Mouse (Mus musculus) layer of hippocampus, postnatal 36 days (tissue): ENCODE data around the gene Hectd4. TPM values are rescaled to one million over a fixed set of nuclear protein-coding genes. Genes with fewer than 3 reads are reported as not detected.
"Not testable (repeated sequence)": the region's sequence is repeated elsewhere in the genome, so short reads cannot be mapped to it uniquely, and the experiment has no call there.

Experiments
- DNase-seq, 2 experiments: peaks; one replicate each; pipeline ENCODE4 v3.0.0; 2022
- total RNA-seq, 2 experiments: library from RNA; stranded (reverse); gene quantifications; 2 replicates each; pipeline ENCODE4 v1.2.3; 2021

Gene Hectd4
- total RNA-seq, 2 experiments from 2014 or later = 172 to 181 TPM

DNA sequence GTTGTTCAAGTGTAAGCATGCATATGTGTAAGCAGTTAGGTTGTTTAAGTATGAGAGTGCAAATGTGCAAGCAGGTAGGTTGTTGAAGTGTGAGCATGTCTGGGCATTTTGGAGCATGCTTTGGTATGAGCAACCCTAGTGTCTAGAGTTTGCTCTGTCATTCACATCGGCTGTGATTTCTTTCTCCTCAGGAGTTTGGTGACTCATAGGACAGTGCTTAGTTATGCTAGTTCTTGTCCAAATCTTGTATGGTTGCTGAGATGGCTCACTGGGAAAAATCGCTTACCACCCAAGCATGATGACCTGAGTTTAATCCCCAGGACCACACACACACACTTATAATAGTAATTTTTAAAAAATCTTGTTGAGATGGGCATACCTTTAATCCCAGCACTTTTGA is 67.2 kb downstream of the Hectd4 start:
- no peak for DNase-seq

DNA sequence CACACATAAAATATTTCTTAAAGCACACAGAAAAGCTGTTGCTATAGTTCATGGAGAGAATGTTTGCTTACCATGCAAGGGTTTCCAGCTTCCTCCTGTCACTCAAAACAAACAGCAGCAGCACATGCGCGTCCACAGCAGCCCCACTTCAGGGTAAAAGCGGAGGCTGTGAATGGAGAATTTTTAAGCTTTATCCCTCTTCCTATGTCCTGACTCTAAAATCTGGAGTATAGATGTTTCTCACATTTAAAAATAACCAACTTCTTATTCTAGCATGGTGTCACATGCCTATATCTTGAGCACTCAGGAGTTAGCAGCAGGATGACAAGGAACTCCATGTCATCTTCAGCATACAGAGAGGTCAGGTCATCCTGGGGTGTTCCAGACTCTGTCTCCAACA is 70.3 kb downstream of the Hectd4 start:
- no peak for DNase-seq

DNA sequence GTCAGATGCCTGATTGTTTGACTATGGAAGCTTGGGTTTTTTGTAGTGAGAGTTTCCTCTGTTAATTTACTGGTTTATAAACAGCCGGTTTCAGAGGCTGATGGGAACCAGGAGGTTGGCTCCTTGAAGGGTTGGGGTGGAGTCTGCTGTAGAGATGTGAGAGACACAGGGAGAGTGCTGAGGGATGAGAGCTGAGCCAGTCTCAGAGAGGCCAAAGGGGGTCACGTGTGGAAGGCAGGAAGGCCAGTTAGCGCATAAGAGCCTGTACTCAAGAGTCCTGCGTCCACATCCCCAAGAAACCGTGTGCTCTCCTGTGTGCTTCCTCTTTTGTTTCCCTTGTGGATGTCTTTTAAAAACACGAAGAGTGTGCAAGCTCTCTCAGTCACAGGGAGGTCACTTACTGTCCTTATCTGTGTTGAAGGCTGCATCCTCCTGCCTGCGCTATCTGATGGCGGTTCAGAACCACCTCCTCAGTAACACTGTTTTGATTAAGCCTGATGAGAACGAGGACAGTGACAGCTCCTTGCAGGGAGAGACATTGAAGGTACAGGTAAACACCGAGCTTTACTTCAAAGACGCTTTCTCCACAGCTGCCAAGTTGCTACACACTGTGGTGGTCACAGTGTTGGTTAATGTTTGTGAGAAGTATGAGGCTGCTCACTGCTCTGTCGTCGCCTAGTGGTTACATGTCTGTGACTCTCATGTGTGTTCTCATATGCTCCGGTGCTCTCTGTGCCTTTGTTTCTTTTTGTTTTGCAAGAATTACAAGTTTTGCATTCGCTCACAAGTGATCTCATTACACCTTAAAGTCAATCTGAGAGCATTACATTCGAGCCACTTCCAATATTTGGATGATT is 72.5 kb downstream of the Hectd4 start:
- DNase-seq = no peak

DNA sequence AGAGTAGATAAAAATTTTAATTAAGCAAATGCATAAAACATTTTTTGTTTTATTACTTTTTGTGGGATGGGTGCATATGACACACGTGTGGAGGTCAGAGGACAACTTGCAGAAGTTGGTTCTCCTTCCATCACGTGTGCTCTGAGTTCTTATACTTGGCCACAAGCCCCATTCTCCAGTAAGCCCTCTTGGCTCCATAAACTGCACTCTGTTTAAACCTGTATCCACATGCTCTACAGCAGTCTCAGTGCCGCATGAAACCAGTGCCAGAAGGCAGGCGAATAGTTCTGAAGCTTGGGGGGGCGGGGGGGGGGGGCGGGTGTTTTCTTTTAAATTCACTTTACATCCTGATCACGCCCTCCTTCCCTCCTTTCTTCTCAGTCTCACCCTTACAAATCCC is 85.0 kb downstream of the Hectd4 start:
- DNase-seq = no peak

DNA sequence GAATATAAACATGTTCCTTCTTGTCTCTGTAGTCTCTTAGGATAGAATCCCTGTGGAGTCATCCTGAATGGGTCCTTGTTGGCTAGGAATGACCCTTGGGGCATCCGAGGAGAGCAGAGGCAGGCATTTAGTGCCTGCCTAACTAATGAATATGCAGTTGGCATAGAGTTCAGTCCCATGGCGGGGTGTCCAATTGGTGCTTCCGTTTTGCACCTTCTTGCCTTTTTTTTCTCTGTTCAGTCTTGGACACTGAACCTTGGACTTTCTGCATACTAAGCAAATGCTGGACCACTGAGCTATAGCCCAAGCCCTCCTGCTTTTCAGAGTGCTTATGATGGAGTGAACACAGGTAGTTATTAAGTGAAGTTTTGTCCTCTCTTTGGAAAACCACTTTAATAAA is 87.6 kb downstream of the Hectd4 start:
- no peak for DNase-seq

DNA sequence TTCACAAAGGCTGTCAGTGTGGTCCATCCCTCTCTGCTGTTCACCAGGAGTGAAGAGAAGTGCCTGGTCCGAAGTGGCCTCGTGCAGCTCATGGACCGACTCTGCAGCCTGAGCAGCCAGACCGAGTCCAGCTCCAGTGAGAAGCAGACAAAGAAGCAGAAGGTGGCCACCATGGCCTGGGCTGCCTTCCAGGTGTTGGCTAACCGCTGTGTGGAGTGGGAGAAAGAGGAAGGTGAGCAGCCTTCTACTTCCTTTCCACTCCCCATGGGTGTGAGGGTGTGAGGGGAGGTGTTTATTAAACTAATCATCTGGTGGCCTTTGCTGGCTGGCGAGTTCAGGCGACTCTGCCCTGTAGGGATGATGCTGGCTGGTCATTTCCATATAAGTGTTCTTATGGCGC is 91.6 kb downstream of the Hectd4 start:
- DNase-seq = no peak

DNA sequence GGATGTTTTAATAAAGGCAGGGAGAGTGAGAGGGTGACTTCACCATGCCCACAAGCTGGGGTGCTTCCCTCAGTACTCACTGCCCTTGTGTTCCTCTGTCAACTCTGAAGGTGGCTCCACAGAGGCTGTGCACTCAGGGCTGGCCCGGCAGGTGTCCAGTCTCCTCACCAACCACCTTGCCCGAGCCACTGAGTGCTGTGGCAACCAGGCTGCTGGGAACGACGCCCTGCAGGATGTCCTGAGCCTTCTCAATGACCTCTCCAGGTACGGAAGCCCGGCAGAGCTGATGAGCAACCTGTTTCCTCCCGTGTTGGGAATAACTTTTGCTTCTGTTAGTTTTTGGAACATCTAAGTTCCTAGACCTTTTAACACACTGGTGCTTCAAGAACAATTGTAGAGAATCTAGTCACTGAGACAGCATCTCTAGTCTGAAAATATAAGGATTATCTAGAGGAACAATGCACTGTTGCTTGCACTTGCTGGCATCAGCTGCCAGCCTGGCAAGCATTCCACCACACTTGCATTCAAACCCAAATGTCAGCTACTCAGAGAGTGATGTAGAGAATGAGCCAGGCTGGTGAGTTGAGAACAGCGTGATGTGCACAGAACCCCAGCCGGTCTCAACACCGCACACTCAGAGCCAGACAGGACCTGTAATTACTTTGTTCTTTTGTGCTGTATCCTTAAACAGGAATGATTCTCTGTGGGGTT is 93.9 kb downstream of the Hectd4 start:
- DNase-seq = peak; percentile 59 to 68

DNA sequence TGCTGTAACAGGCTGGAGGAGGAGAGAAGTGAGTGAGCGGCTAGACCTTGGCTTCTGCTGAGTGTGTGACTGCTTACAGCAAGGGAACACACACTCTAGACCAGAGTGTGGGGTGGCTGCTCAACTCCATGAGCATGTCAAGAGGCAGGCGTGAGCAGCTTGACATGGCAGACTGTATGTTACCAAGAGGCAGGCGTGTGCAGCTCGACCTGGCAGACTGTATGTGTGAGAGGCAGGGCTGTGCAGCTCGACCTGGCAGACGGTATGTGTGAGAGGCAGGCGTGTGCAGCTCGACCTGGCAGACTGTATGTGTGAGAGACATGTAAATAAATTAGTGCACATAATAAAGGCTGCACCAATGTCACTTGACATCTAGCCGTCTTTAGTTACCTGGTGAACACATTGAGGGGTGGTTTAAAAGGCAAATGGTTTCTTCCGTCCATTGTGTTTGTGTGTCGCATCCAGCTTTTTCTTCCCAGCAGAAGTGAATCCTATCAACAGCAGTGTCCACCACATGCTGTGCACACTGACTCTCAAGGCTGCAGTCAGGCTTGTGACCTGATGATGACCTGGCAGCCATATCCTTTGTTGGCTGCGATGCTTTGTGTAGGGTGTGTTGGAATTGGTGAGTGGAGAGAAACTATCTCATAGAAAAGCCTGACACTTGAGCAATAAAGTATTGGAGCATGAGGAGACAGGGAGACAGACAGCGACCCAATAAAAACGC is 106.2 kb downstream of the Hectd4 start:
- no peak for DNase-seq

DNA sequence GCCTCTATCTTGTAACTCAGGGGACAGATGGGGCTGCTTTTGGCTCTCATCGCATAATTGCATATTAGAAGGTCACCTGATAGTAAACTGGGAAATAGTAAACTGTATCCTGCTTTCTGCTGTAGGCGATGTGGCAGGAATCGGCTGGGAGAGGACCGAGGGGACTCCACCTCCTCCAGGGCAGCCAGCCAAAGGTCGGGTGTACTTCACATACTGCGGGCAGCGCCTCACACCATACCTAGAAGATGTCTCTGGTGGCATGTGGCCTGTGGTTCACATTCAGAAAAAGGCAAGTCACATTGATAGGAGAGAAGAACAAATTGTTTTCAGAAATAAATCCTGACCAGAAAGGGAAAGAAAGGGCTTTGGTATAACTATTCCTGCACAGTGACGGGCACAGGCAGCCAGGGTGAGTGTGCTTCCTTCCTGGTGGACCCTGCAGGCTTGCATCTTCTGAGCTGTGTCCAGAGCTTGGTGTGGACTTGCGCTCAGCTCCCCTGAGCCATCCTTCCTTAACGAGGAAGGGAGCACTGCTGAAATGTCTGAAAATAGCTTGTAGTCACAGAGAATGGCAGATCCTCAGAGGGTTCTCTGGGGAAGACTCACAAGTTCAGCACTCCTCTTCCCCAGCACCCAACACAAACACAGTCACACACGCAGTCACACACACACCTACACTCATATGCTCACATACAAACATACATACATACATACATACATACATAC is 109.5 kb downstream of the Hectd4 start:
- no peak for DNase-seq

DNA sequence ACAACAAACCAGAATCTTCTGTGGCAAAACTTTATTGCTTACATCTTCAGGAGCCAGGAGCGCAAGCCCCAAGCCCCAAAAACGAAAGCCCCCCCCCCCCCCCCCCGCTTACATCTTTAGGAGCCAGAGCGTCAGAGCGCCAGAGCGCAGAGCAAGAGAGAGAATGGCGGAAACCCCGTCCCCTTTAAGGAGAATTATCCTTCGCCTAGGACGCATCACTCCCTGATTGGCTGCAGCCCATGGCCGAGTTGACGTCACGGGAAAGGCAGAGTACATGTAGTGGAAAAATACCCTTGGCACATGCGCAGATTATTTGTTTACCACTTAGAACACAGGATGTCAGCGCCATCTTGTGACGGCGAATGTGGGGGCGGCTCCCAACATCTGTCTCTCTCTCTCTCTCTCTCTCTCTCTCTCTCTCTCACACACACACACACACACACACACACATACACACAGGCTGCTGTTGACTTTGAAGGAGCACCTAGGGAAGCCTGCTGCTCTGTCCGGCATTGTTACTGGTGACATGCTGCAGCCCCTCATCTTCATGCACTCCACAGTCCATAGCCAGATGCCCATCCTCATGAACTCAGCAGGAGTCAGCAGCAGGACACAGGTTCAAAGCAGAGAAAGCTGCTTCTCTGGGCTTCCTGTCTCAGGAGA is 110.3 kb downstream of the Hectd4 start:
- not testable (repeated sequence) for DNase-seq

DNA sequence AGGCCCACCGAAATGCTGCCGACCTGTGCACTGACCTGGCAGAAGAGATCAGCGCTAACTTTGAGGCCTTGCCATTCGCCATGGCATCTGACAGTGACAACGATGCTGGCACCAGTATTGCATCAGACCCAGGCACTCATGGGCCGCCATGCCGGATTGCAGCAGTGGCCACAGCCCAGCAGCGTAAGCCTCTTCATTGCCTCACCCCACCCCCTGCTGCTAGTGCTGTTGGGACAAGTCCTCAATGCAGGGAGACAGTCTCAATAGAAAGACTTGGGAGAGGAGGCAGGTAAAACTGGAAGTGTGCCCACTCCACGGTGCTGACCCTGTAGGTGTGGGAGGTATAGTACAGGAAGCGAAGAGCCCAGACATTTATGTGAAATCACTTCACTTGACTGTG is 111.7 kb downstream of the Hectd4 start:
- no peak for DNase-seq

DNA sequence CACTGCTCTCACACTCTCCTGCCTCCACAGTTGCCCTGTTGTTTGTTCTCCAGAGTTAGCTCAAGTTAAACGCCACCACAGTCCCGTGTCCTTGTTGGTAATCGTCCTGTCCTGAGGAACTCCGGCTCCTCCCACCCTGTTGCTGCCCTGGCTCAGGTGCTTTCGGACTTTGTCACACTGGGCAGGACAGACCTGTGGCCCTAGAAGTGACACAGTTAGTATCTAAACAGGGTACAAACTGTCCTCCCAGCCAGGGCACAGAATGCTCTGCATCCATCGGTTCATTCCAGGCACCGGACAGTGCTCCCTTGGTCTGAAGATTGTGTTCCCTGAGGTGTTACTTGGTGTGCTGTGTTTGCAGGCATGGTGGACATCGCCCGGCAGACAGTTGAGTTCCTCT is 114.0 kb downstream of the Hectd4 start:
- DNase-seq = no peak

DNA sequence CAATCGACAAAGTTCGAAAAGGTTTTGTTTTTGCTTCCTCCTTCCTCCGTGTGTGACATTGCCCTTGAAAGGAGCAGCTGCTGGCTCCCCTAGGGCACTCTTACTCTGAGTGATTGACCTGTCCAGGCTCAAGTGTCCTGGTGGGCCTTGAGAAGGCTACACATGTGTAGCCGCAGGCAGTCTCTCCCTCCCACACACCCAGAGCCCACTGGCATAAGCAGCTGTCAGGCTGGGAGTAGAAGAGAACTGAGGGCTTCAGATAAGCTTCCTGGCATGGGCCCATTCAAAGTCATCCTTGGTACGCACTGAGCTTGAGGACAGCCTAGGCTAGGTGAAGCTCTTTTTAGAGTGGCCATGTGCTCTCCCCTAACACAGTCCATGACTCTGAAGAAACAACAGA is 114.4 kb downstream of the Hectd4 start:
- no peak for DNase-seq

DNA sequence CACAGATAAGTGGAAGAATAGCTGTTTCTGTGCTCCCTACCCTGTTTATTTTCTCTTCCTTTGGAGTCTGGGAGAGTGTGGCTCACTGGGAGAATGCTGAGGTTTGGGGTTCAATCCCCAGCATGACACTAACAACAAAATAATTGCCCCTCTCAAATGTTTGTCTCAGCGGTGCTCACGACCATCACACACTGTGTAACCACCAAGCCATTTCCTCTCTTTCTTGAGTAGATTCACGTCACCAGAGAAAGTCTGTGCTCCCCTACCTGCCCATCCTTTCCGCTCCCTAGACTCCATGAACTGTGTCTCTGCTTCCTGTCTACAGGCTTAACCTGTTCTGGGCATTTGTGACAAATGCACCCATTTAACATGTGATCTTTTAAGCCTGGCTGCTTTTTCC is 115.4 kb downstream of the Hectd4 start:
- DNase-seq = no peak

DNA sequence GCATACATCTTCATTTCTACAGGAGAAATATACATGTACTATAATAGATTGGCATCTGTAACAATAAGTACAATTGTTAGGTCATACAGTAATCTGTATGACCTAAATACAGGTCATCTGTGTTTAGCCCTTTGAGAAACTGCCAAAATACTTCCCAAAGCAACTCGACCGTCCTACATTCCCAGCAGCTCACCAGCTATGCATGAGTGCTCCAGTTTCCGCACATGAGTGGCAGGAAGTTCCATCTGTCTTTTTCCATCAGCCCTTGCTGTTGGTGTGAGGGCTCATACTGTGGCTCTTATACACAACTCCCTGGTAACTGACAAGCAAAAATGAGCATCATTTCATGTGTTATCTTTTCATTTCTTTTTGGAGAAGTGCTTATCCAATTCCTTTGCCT is 116.0 kb downstream of the Hectd4 start:
- DNase-seq = no peak

DNA sequence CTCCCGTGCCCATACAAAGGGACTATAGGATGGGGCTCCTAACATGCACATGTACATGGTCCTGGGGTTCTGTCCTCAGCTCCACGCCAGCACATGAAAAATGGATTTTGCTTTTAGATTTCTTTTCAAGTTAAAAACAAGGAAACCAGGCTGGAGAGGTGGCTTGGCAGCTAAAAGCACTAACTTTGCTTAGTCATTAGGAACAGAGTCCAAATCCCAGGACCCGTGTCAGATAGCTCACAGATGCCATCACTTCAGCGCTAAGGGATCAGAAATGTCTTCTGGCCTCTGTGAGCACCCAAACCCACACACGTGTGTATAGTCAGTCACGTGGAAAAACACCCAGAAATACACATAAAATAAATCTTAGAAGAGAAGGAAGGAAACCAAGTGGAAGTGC is 116.8 kb downstream of the Hectd4 start:
- no peak for DNase-seq

DNA sequence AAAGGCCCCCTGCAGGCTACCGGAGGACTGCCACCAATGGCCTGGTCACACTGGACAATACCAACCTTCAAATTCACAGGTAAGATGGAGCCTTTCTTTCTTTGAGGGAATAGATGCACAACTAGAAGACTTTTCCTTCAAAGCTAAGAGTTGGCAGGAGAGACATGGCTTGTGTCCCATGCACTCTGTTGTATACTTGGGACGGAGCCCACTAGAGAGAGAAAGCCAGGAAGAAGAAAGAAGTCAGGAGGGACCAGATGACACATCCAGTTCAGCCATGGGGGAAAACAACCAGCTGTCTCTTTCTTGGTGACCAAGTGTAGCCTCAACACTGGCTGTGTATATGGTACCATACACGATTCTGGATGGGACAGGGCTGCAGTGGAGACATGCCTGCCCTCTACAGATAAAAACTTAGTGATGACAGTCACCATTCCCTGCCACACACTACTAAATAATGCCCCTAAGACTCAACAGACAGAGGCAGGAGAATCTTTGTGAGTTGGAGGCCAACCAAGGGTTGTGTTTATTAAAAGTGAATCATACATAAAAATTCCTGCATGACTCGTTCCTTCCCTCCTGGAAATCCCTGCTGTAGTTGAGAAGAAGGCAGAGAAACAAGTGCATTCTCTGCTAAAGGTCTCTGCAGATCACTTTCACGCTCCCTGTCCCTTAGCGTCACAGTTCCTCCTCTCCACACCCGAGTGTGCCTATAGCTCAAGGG is 119.7 kb downstream of the Hectd4 start:
- no peak for DNase-seq

DNA sequence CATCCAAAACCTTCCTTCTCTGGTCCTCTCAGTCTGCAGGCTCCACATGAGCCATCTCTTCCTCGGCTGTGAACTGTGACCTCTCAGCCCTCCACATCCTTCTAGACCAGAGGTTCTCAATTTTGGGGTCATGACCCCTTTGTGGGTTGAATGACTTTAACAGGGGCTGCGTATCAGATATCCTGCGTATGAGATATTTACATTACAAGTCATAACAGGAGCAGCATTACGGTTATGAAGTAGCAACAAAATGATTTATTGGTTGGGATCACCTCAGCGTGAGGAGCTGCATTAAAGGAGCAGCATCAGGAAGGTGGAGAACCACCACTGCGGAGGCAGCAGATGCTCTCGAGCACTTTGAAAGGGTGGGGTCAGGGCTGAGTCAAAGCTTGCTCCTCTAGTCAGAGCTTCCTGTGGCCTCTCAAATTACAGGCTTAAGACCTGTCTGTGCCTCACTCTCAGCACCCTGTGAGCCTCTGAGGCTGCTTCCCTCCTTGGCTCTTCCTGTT is 121.0 kb downstream of the Hectd4 start:
- DNase-seq = no peak

DNA sequence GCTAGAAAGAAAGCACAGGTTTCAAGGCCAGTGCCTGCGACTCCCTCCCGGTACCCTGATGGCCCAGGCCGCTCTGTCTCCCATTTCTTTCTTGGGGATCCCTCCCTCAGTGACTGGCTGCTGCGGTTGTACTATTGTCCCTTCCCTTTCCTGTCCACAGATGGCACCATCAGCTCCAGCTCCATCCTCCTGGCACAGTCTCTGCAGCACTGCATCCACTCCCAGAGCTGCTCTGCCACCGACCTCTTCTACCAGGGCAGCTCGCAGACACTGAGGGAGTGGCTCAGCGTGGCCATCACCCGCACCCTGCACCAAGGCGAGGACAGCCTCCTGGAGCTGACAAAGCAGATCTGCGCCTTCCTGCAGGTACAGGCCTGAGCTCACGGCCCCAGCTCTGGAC is 122.5 kb downstream of the Hectd4 start:
- no peak for DNase-seq

DNA sequence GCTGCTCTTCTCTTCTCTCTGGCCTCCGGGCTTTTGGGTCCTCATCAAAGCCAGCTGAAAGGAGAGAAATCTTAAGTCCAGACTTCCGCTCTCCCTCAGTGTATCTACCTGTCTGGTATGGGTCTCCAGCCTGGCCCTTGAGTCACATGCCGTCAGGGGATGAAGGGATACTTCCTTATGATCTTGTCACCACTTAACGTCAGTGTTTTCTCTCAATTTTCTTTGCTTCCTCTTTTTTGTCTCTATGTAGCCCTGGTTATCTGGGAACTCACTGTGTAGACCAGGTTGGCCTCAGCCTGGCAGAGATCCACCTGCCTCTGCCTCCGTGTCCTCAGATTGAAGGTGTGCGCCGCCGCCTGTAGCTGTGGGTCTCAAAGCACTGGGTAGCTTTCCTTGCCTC is 124.0 kb downstream of the Hectd4 start:
- no peak for DNase-seq

DNA sequence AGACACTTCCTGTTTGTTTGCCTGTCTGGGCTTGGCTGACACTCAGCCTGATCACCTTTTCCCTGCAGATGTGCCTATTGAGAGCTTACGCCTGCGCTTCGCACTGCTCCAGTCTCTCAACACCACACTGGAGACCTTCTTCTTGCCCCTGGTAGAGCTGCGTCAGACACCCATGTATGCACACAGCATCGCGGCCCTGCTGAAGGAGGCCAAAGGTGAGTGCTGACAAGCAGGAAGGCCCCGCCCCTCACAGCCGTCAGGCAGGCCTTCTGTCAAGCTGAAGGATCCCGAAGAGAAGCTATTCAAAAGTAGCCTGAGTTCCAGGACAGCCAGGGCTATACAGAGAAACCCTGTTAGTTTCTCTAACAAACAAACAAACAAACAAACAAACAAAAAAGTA is 139.2 kb downstream of the Hectd4 start:
- DNase-seq = no peak
